Comparison of ENCODE assay signal across 12 mouse cellular contexts in genomic region chr4:152097911-152098799, GRCm38 (mm10). TPM values are rescaled to one million over a fixed set of nuclear protein-coding genes. Genes with fewer than 3 reads are reported as not detected.
DNase-seq lines count a peak whose midpoint lies in the region; ATAC-seq and TF ChIP-seq lines count a peak whose summit lies in the region.
"Had no signal": no experiment of that assay in that cellular context is flagged by ENCODE, and none has a peak within 500 bp of the region (broad histone marks: within the 10 kb centered on the region; RNA-seq: fewer than 3 reads in every experiment).

No protein-coding gene starts in this region.

- TF ChIP-seq POLR2A in heart, adult 2 months (IDR thresholded peaks at IDR 0.05; ENCODE audit: insufficient read depth, low read depth, low read length), result no peak

- peak overlapping the region; percentile 43 for H3K4me2 ChIP-seq in heart, embryonic 14.5 days (ENCODE audit: low read length)
- peak overlapping the region; percentile 27; the same call in 1 of the 2 replicates for H3K4me2 ChIP-seq in limb, embryonic 13.5 days (replicated peaks)

- H3K27me3 ChIP-seq in heart, adult 2 months (ENCODE audit: control insufficient read depth, insufficient read depth, low read length), result no peaks in the 10 kb centered on the region
- no peaks in the 10 kb centered on the region for H3K27me3 ChIP-seq in E14TG2a.4 (ENCODE audit: insufficient read depth, low read length)
- no peaks in the 10 kb centered on the region for H3K27me3 ChIP-seq in heart, embryonic 14.5 days (ENCODE audit: control insufficient read depth, insufficient read depth, low read length)
- H3K27me3 ChIP-seq in limb, embryonic 13.5 days, result no peaks in the 10 kb centered on the region

- peak overlapping the region; percentile 63 for H3K27ac ChIP-seq in heart, adult 2 months
- H3K27ac ChIP-seq in heart, embryonic 14.5 days (replicated peaks in 1 of 2; ENCODE audit: control insufficient read depth in 1 of 2, insufficient read depth in 1 of 2, low read depth in 2 of 2, low read length in 2 of 2), result peak overlapping the region in 1 of 2 experiments; percentile 86; a peak in 2 of 4 replicates
- no peak overlapping the region for H3K27ac ChIP-seq in limb, embryonic 13.5 days

- H3K9me3 ChIP-seq in E14TG2a.4 (ENCODE audit: low read length), result no peaks in the 10 kb centered on the region
- H3K9me3 ChIP-seq in heart, embryonic 14.5 days (ENCODE audit: control insufficient read depth, low read length), result no peaks in the 10 kb centered on the region
- no peaks in the 10 kb centered on the region for H3K9me3 ChIP-seq in limb, embryonic 13.5 days

- H3K79me2 ChIP-seq in heart, adult 2 months (replicated peaks; ENCODE audit: control insufficient read depth, insufficient read depth, low read length), result no peaks in the 10 kb centered on the region; the same call in 1 of the 2 replicates

- peaks cover 11% of the 10 kb centered on the region for H3K4me1 ChIP-seq in heart, adult 2 months (ENCODE audit: control insufficient read depth, insufficient read depth, low read length)
- peaks cover 96% of the 10 kb centered on the region for H3K4me1 ChIP-seq in E14TG2a.4 (replicated peaks; ENCODE audit: low read depth, low read length)
- peaks cover 9 to 31% of the 10 kb centered on the region in 2 experiments for H3K4me1 ChIP-seq in heart, embryonic 14.5 days (ENCODE audit: control insufficient read depth in 2 of 2, insufficient read depth in 2 of 2, low read length in 2 of 2)
- H3K4me1 ChIP-seq in limb, embryonic 13.5 days, result peaks cover 28% of the 10 kb centered on the region

- peak; percentile 22; the same call in 1 of the 2 replicates for TF ChIP-seq CTCF in heart, adult 2 months (IDR thresholded peaks at IDR 0.05)
- no peak for TF ChIP-seq CTCF in E14TG2a.4 (conservative IDR thresholded peaks at IDR 0.05; ENCODE audit: low read length)

- H3K9ac ChIP-seq in heart, adult 2 months (ENCODE audit: low read depth, low read length), result peak overlapping the region; percentile 75
- peak overlapping the region; percentile 7; the same call in 1 of the 2 replicates for H3K9ac ChIP-seq in heart, embryonic 14.5 days (ENCODE audit: low read length)
- H3K9ac ChIP-seq in limb, embryonic 13.5 days, result no peak overlapping the region; the same call in 1 of the 2 replicates

- H3K4me3 ChIP-seq in heart, adult 2 months, result peak overlapping the region; percentile 36
- peak overlapping the region; percentile 83 for H3K4me3 ChIP-seq in E14TG2a.4 (replicated peaks; ENCODE audit: low read length)
- H3K4me3 ChIP-seq in heart, embryonic 14.5 days (ENCODE audit: control insufficient read depth in 1 of 2, insufficient read depth in 1 of 2, low read depth in 1 of 2, low read length in 2 of 2), result peak overlapping the region; percentile 43 to 50
- H3K4me3 ChIP-seq in limb, embryonic 13.5 days, result no peak overlapping the region

- intact Hi-C loops in heart, adult 2 months (cut with DNase I), result loop anchor here (2.0 kb wide), 1 partner anchor 59 kb away; the partner anchor contains the start of genes Nol9 and Tas1r1
- intact Hi-C loops in heart, postnatal 25 days (cut with DNase I), result loop anchor here (2.0 kb wide), 1 partner anchor 57 kb away; no protein-coding TSS in a partner anchor

- 40% methylated on average over 11 of the region's 11 CpGs for WGBS in heart, adult 2 months
- 22% methylated on average over 11 of the region's 11 CpGs for WGBS in heart, embryonic 14.5 days
- WGBS in limb, embryonic 13.5 days, result 16% methylated on average over 11 of the region's 11 CpGs

- no peaks in the 10 kb centered on the region; the same call in none of the 2 replicates for H3K36me3 ChIP-seq in heart, adult 2 months (ENCODE audit: control insufficient read depth, insufficient read depth, low read length)
- peaks cover 31% of the 10 kb centered on the region for H3K36me3 ChIP-seq in E14TG2a.4 (ENCODE audit: insufficient read depth, low read length)
- H3K36me3 ChIP-seq in heart, embryonic 14.5 days (ENCODE audit: control insufficient read depth, insufficient read depth, low read length), result peaks cover 15% of the 10 kb centered on the region
- H3K36me3 ChIP-seq in limb, embryonic 13.5 days, result peaks cover 15% of the 10 kb centered on the region

- TF ChIP-seq EP300 in heart, adult 2 months (IDR thresholded peaks at IDR 0.05; ENCODE audit: insufficient read depth, low read depth, low read length), result no peak

- DNase-seq in heart, adult 2 months, result no peak
- DNase-seq in heart, postnatal 25 days (ENCODE audit: low spot score), result no peak
- DNase-seq in ovary, postnatal 10 days (ENCODE audit: low spot score), result no peak
- DNase-seq in embryo, embryonic 10 days (ENCODE audit: low spot score), result no peak
- no peak for DNase-seq in cerebellum, adult 9-11 months
- DNase-seq: cerebellum, adult 11-12 months had no signal

- ATAC-seq in heart, embryonic 14.5 days (ENCODE audit: insufficient number of reproducible peaks, insufficient read depth, low FRiP score, low read depth), result no peak
- ATAC-seq in limb, embryonic 13.5 days (ENCODE audit: low FRiP score, low read depth), result no peak
- ATAC-seq: activated CD4-positive, CD25-positive, alpha-beta regulatory T cell, adult 4 months; forebrain, embryonic 14.5 days had no signal

RNA-seq across cellular contexts. Expression of gene Tnfrsf25, which starts 17.6 kb away (rescaled TPM):
- total RNA-seq in heart, adult 2 months (2021), result 1 to 10 TPM; 1.4 to 2.4 TPM
- polyA plus RNA-seq in heart, adult 2 months (2012; rRNA removed), result 6.1 and 7.4 TPM in 2 replicates
- total RNA-seq in heart, postnatal 25 days (2021), result 1 to 10 TPM; 2.9 to 3.0 TPM
- 0.34 and 0.43 TPM in 2 replicates for polyA plus RNA-seq in heart, embryonic 14.5 days (2014; fragmentation: Nextera tagmentation; extraction: Ambion mirVana)
- polyA plus RNA-seq in limb, embryonic 13.5 days (2015; fragmentation: Nextera tagmentation; extraction: Ambion mirVana), result 0.86 and 1.9 TPM in 2 replicates

RNA-seq across cellular contexts. Expression of gene Plekhg5, which starts 25.9 kb away (rescaled TPM):
- 10 to 100 TPM; 11.5 to 16.7 TPM for total RNA-seq in heart, adult 2 months (2021)
- polyA plus RNA-seq in heart, adult 2 months (2012; rRNA removed), result 20.3 and 20.5 TPM in 2 replicates
- 10 to 100 TPM; 18.7 to 18.9 TPM for total RNA-seq in heart, postnatal 25 days (2021)
- polyA plus RNA-seq in heart, embryonic 14.5 days (2014; fragmentation: Nextera tagmentation; extraction: Ambion mirVana), result 8.5 and 8.6 TPM in 2 replicates
- polyA plus RNA-seq in limb, embryonic 13.5 days (2015; fragmentation: Nextera tagmentation; extraction: Ambion mirVana), result 17.3 TPM in 2 replicates

RNA-seq across cellular contexts. Expression of gene Espn, which starts 54.0 kb away (rescaled TPM):
- 1 to 10 TPM; 2.4 to 2.5 TPM for total RNA-seq in heart, adult 2 months (2021)
- 2.7 and 3.2 TPM in 2 replicates for polyA plus RNA-seq in heart, adult 2 months (2012; rRNA removed)
- 1 to 10 TPM; 1.7 to 2.2 TPM for total RNA-seq in heart, postnatal 25 days (2021)
- 0.63 and 0.76 TPM in 2 replicates for polyA plus RNA-seq in heart, embryonic 14.5 days (2014; fragmentation: Nextera tagmentation; extraction: Ambion mirVana)
- 0.88 and 1.5 TPM in 2 replicates for polyA plus RNA-seq in limb, embryonic 13.5 days (2015; fragmentation: Nextera tagmentation; extraction: Ambion mirVana)
- polyA plus RNA-seq: forebrain, embryonic 14.5 days had no signal

RNA-seq across cellular contexts. Expression of gene Nol9, which starts 59.0 kb away (rescaled TPM):
- 1 to 10 TPM; 9.7 to 9.8 TPM for total RNA-seq in heart, adult 2 months (2021)
- 7.3 and 9.7 TPM in 2 replicates for polyA plus RNA-seq in heart, adult 2 months (2012; rRNA removed)
- total RNA-seq in heart, postnatal 25 days (2021), result 1 to 10 TPM; 8.6 to 9.6 TPM
- 16.2 and 16.8 TPM in 2 replicates for polyA plus RNA-seq in heart, embryonic 14.5 days (2014; fragmentation: Nextera tagmentation; extraction: Ambion mirVana)
- 33.7 and 34.4 TPM in 2 replicates for polyA plus RNA-seq in limb, embryonic 13.5 days (2015; fragmentation: Nextera tagmentation; extraction: Ambion mirVana)

RNA-seq across cellular contexts. Expression of gene Tas1r1, which starts 59.8 kb away (rescaled TPM):
- total RNA-seq in heart, adult 2 months (2021), result under 1 TPM; 0.08 to 0.11 TPM
- 0.08 TPM in 1 of 2 replicates, not detected in the other for polyA plus RNA-seq in heart, adult 2 months (2012; rRNA removed)
- under 1 TPM in 1 of 2 experiments, not detected in 1; 0.16 TPM for total RNA-seq in heart, postnatal 25 days (2021)
- polyA plus RNA-seq in heart, embryonic 14.5 days (2014; fragmentation: Nextera tagmentation; extraction: Ambion mirVana), result 0.09 and 0.20 TPM in 2 replicates
- polyA plus RNA-seq in limb, embryonic 13.5 days (2015; fragmentation: Nextera tagmentation; extraction: Ambion mirVana), result 1.3 TPM in 2 replicates
- total RNA-seq: neutrophil, adult 5-6 weeks had no signal
- polyA plus RNA-seq: activated CD4-positive, CD25-positive, alpha-beta regulatory T cell, adult 4 months had no signal
